Mouse (Mus musculus) CH12.LX (cell line): ENCODE measurements at regions not wholly inside any gene's neighbourhood (a gene's known extent, or its start where the extent isn't known, plus 50 kb on each side); places are given as distances from the start of the nearest gene placed in this dataset.

Experiments
- DNase-seq: peaks from one replicate; pipeline ENCODE4 v3.0.0-alpha.2; 2013; ENCODE audit errors: extremely low read depth
- H3K27ac ChIP-seq: 2 replicates; pipeline ENCODE4 v1.5.1; 2012; ENCODE audit warnings: low read depth, mild to moderate bottlenecking, control low read depth, moderate library complexity; ENCODE audit not compliant: insufficient read depth
- H3K27me3 ChIP-seq: replicated peaks from 2 replicates; pipeline ENCODE3; 2012; ENCODE audit warnings: inconsistent platforms
- H3K36me3 ChIP-seq, 2 experiments: replicated peaks in 1 of 2; 2 replicates each; pipeline versions ENCODE3 to v1.6.1; 2012; ENCODE audit warnings: inconsistent platforms in 1 of 2, low read length in 1 of 2, mild to moderate bottlenecking in 1 of 2, mixed read lengths in 1 of 2, moderate library complexity in 1 of 2; ENCODE audit not compliant: control insufficient read depth in 1 of 2, insufficient read depth in 1 of 2
- H3K4me1 ChIP-seq, 2 experiments: 2 replicates each; pipeline ENCODE4 v1.6.1; 2012; ENCODE audit warnings: inconsistent platforms in 1 of 2, moderate library complexity in 1 of 2; ENCODE audit not compliant: insufficient read depth in 2 of 2, control insufficient read depth in 1 of 2
- H3K4me2 ChIP-seq: 2 replicates; pipeline ENCODE4 v1.6.1; 2012; ENCODE audit warnings: low read depth, mild to moderate bottlenecking, control low read depth; ENCODE audit not compliant: poor library complexity, insufficient read depth, severe bottlenecking
- H3K4me3 ChIP-seq, 3 experiments: fragments of 150-350 bp in 1 of 3; sonication (generic) in 1 of 3; replicated peaks in 1 of 3; 2 replicates each; pipeline versions ENCODE3 to v1.5.1; 2011 to 2012; ENCODE audit warnings: low read depth in 2 of 3, low read length in 2 of 3, mild to moderate bottlenecking in 2 of 3, moderate library complexity in 2 of 3, control low read depth in 1 of 3, improper control_type of control experiment in 1 of 3, inconsistent platforms in 1 of 3, mixed read lengths in 1 of 3; ENCODE audit not compliant: poor library complexity in 1 of 3
- H3K79me2 ChIP-seq: replicated peaks from 2 replicates; pipeline ENCODE4 v1.6.1; 2012; ENCODE audit warnings: mild to moderate bottlenecking, moderate library complexity; ENCODE audit not compliant: control insufficient read depth, poor library complexity, insufficient read depth, severe bottlenecking; ENCODE audit errors: extremely low read depth
- H3K9ac ChIP-seq: 2 replicates; pipeline ENCODE4 v1.6.1; 2012; ENCODE audit warnings: low read depth, mild to moderate bottlenecking, control low read depth, moderate library complexity; ENCODE audit not compliant: insufficient read depth
- H3K9me3 ChIP-seq: replicated peaks from 2 replicates; pipeline ENCODE3; 2012; ENCODE audit warnings: low read length, inconsistent platforms, mixed read lengths
- BHLHE40 ChIP-seq: IDR thresholded peaks from 2 replicates; pipeline ENCODE4 v1.6.1; 2011; ENCODE audit warnings: mild to moderate bottlenecking, low read depth, low read length, improper control_type of control experiment
- CHD1 ChIP-seq: IDR thresholded peaks from 2 replicates; pipeline ENCODE4 v1.6.1; 2012; ENCODE audit warnings: low read depth, low read length, improper control_type of control experiment, inconsistent platforms
- CHD2 ChIP-seq: IDR thresholded peaks from 2 replicates; pipeline ENCODE4 v1.6.1; 2011; ENCODE audit warnings: low read length, improper control_type of control experiment
- E2F4 ChIP-seq: IDR thresholded peaks from 2 replicates; pipeline ENCODE4 v1.6.1; 2011; ENCODE audit warnings: low read depth, low read length, improper control_type of control experiment; ENCODE audit not compliant: insufficient replicate concordance
- EP300 ChIP-seq: IDR thresholded peaks from 2 replicates; pipeline ENCODE4 v1.6.1; 2011; ENCODE audit warnings: low read length, improper control_type of control experiment
- GABPA ChIP-seq: IDR thresholded peaks from 2 replicates; pipeline ENCODE4 v1.6.1; 2012; ENCODE audit warnings: low read depth, low read length, improper control_type of control experiment, inconsistent platforms; ENCODE audit not compliant: insufficient replicate concordance
- HCFC1 ChIP-seq: IDR thresholded peaks from 2 replicates; pipeline ENCODE4 v1.6.1; 2012; ENCODE audit warnings: low read depth, mild to moderate bottlenecking, inconsistent platforms, low read length, improper control_type of control experiment
- IRF4 ChIP-seq: IDR thresholded peaks from 2 replicates; pipeline ENCODE4 v1.6.1; 2014; ENCODE audit warnings: low read depth, mild to moderate bottlenecking, inconsistent platforms, low read length, improper control_type of control experiment
- JUN ChIP-seq: IDR thresholded peaks from 2 replicates; pipeline ENCODE4 v1.6.1; 2011; ENCODE audit warnings: low read depth, mild to moderate bottlenecking, low read length, improper control_type of control experiment, moderate library complexity; ENCODE audit not compliant: insufficient read depth
- JUND ChIP-seq: conservative IDR thresholded peaks from 2 replicates; pipeline ENCODE4 v1.6.1; 2011; ENCODE audit warnings: low read depth, low read length, improper control_type of control experiment
- KAT2A ChIP-seq: IDR thresholded peaks from 2 replicates; pipeline ENCODE4 v1.6.1; 2012; ENCODE audit warnings: low read length, improper control_type of control experiment, inconsistent platforms; ENCODE audit not compliant: insufficient replicate concordance
- MAX ChIP-seq: IDR thresholded peaks from 2 replicates; pipeline ENCODE4 v1.6.1; 2011; ENCODE audit warnings: low read length, improper control_type of control experiment
- MAZ ChIP-seq: IDR thresholded peaks from 2 replicates; pipeline ENCODE4 v1.6.1; 2012; ENCODE audit warnings: low read depth, mild to moderate bottlenecking, inconsistent platforms, low read length, improper control_type of control experiment, moderate library complexity
- MEF2A ChIP-seq: IDR thresholded peaks from 2 replicates; pipeline ENCODE4 v1.6.1; 2014; ENCODE audit warnings: low read depth, mild to moderate bottlenecking, inconsistent platforms, low read length, improper control_type of control experiment, borderline replicate concordance
- NELFE ChIP-seq: IDR thresholded peaks from 2 replicates; pipeline ENCODE4 v1.6.1; 2011; ENCODE audit warnings: low read depth, low read length, improper control_type of control experiment
- NRF1 ChIP-seq: IDR thresholded peaks from 2 replicates; pipeline ENCODE4 v1.6.1; 2014; ENCODE audit warnings: low read depth, mild to moderate bottlenecking, inconsistent platforms, low read length, improper control_type of control experiment, moderate library complexity
- PAX5 ChIP-seq: IDR thresholded peaks from 2 replicates; pipeline ENCODE4 v1.6.1; 2012; ENCODE audit warnings: low read length, inconsistent platforms, mixed read lengths
- POLR2A ChIP-seq: IDR thresholded peaks from 2 replicates; pipeline ENCODE4 v1.6.1; 2011; ENCODE audit warnings: low read depth, mild to moderate bottlenecking, improper control_type of control experiment, low read length
- RAD21 ChIP-seq: IDR thresholded peaks from 2 replicates; pipeline ENCODE4 v1.6.1; 2011; ENCODE audit warnings: low read depth, mild to moderate bottlenecking, low read length, improper control_type of control experiment, moderate library complexity
- RCOR1 ChIP-seq: conservative IDR thresholded peaks from 2 replicates; pipeline ENCODE4 v1.6.1; 2012; ENCODE audit warnings: low read depth, mild to moderate bottlenecking, inconsistent platforms, low read length, improper control_type of control experiment
- SIN3A ChIP-seq: IDR thresholded peaks from 2 replicates; pipeline ENCODE4 v1.6.1; 2012; ENCODE audit warnings: low read length, improper control_type of control experiment, inconsistent platforms
- TBP ChIP-seq: conservative IDR thresholded peaks from 2 replicates; pipeline ENCODE4 v1.6.1; 2011; ENCODE audit warnings: low read depth, low read length, improper control_type of control experiment
- UBTF ChIP-seq: IDR thresholded peaks from 2 replicates; pipeline ENCODE4 v1.6.1; 2012; ENCODE audit warnings: low read depth, mild to moderate bottlenecking, inconsistent platforms, low read length, improper control_type of control experiment, moderate library complexity
- USF2 ChIP-seq: conservative IDR thresholded peaks from 2 replicates; pipeline ENCODE4 v1.6.1; 2011; ENCODE audit warnings: low read depth, low read length, improper control_type of control experiment
- ZC3H11A ChIP-seq: IDR thresholded peaks from 2 replicates; pipeline ENCODE4 v1.6.1; 2012; ENCODE audit warnings: low read depth, mild to moderate bottlenecking, inconsistent platforms, low read length, improper control_type of control experiment
- ZKSCAN1 ChIP-seq: IDR thresholded peaks from 2 replicates; pipeline ENCODE4 v1.6.1; 2012; ENCODE audit warnings: low read depth, inconsistent platforms, low read length, improper control_type of control experiment, borderline replicate concordance
- dilution Hi-C: fragments of 300-500 bp; cut with MboI; formaldehyde crosslinking; loops from 2 replicates; pipeline ENCODE4 v1.14.3; 2020; ENCODE audit warnings: low sequenced_read_pairs; ENCODE audit not compliant: extremely low pct_unique_long_range_greater_than_20kb, extremely low pct_ligation_motif_present
- in situ Hi-C: fragments of 300-500 bp; cut with MboI; formaldehyde crosslinking; loops from 3 replicates; pipeline ENCODE4 v1.14.3; 2019; ENCODE audit warnings: low sequenced_read_pairs, low pct_ligation_motif_present, low pct_unique_long_range_greater_than_20kb, mixed read lengths

DNA sequence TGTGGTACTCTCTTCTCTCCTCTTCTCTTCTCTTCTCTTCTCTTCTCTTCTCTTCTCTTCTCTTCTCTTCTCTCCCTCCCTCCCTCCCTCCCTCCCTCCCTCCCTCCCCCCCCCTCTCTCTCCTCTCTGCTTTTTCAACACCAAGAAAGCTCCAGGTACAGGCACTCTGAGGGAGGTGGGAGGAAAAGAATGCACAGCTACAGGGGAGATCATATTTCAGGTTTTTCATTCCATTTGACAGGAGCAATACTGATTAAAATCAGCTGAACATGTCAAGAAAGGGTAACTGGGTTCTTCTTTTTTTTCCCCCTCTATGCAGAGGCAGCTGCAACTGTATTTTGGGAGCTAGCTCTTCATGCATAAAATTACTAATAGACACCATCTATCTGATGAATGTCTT lies 368.8 kb upstream of the Rack1 start:
- dilution Hi-C loops (no loop called here), in situ Hi-C loops (no loop called here)
- DNase-seq = no peak
- H3K9me3 ChIP-seq = no peaks in the 10 kb centered on the region
- no peaks in the 10 kb centered on the region for H3K79me2 ChIP-seq
- H3K4me1 ChIP-seq = no peaks in the 10 kb centered on the region
- H3K36me3 ChIP-seq = no peaks in the 10 kb centered on the region
- no peak overlapping the region for H3K27ac ChIP-seq
- H3K9ac ChIP-seq = no peak overlapping the region
- peaks cover 6% of the 10 kb centered on the region for H3K27me3 ChIP-seq
- no peak overlapping the region for H3K4me2 ChIP-seq
- H3K4me3 ChIP-seq = no peak overlapping the region
- TF ChIP-seq PAX5 (no peak), SIN3A (no peak), RCOR1 (no peak), HCFC1 (no peak), CHD1 (no peak), TBP (no peak), EP300 (no peak), MAX (no peak), RAD21 (no peak), ZC3H11A (no peak), NRF1 (no peak), JUND (no peak), POLR2A (no peak), GABPA (no peak), USF2 (no peak), IRF4 (no peak), BHLHE40 (no peak), MAZ (no peak), UBTF (no peak)

DNA sequence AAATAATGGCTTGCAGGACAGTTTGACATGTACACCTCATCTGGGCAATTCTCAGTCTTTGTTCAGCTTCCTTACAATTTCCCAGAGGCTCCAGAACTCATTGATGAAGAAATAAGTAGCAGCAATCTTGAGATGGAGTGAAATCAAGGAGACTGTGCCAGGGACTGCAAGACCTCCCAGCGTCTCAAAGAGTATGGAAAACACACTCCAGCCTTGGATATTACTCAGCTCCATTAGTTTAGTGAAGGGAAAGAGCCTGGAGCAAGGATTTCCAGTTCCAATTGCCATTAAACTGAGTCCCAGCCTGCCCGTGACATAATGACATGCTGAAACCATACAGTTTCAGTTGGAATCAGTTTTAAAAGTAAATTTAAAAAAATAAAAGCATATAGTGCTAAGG lies 372.7 kb upstream of the Rack1 start:
- Histone ChIP-seq H3K4me1 (no peaks in the 10 kb centered on the region), H3K4me2 (no peak overlapping the region), H3K27ac (no peak overlapping the region), H3K27me3 (peaks cover 9% of the 10 kb centered on the region), H3K9ac (no peak overlapping the region), H3K9me3 (no peaks in the 10 kb centered on the region), H3K79me2 (no peaks in the 10 kb centered on the region), H3K4me3 (no peak overlapping the region), H3K36me3 (no peaks in the 10 kb centered on the region)
- no peak for TF ChIP-seq CHD2
- TF ChIP-seq NRF1 = no peak
- TF ChIP-seq E2F4 = no peak
- no peak for TF ChIP-seq UBTF
- TF ChIP-seq MAZ = no peak
- no peak for TF ChIP-seq GABPA
- TF ChIP-seq EP300 = no peak
- no peak for TF ChIP-seq SIN3A
- TF ChIP-seq CHD1 = no peak
- TF ChIP-seq MEF2A = no peak
- no peak for TF ChIP-seq ZKSCAN1
- no peak for TF ChIP-seq BHLHE40
- TF ChIP-seq JUND = no peak
- no peak for TF ChIP-seq KAT2A
- no peak for TF ChIP-seq HCFC1
- TF ChIP-seq RAD21 = no peak
- no peak for TF ChIP-seq NELFE
- TF ChIP-seq USF2 = no peak
- no peak for TF ChIP-seq JUN
- in situ Hi-C loops = no loop called here
- no peak for DNase-seq
- dilution Hi-C loops = no loop called here
